Mouse (Mus musculus) small intestine, adult 2 months (tissue): Measurements from ENCODE around the gene Oxt.

Experiments used
- CTCF ChIP-seq: fragments of 200-500 bp; IDR thresholded peaks from 2 replicates; pipeline ENCODE4 v1.5.1; 2012; ENCODE audit warnings: low read depth, mild to moderate bottlenecking, control low read depth, inconsistent platforms, low read length, moderate library complexity, mixed read lengths; ENCODE audit not compliant: insufficient replicate concordance, insufficient read length; ENCODE audit errors: extremely low read depth
- POLR2A ChIP-seq: fragments of 200-500 bp; IDR thresholded peaks from 2 replicates; pipeline ENCODE4 v1.6.1; 2012; ENCODE audit warnings: low read depth, mild to moderate bottlenecking, control low read depth, inconsistent platforms, low read length, moderate library complexity

GRCm38 (mm10) chr2:130554841-130555240, 21.1 kb upstream of the Oxt start:
- TF ChIP-seq CTCF: no peak
- no peak for TF ChIP-seq POLR2A
